Mouse (Mus musculus) stomach, embryonic 14.5 days (tissue): ENCODE data around the gene Olfml1. TPM values are rescaled to one million over a fixed set of nuclear protein-coding genes. Genes with fewer than 3 reads are reported as not detected.

Experiments used
- ATAC-seq: fragments of 200-750 bp; cut with Nextera tagmentation; 2 replicates; pipeline ENCODE4 v1.8.0; 2017; ENCODE audit warnings: low read depth, moderate TSS enrichment; ENCODE audit not compliant: insufficient number of reproducible peaks, insufficient read depth, low FRiP score
- H3K27ac ChIP-seq: fragments of 300-500 bp; sonication (generic); 2 replicates; pipeline ENCODE4 v1.5.1; 2014; ENCODE audit warnings: mild to moderate bottlenecking, low read length, moderate library complexity, mixed read lengths
- H3K27me3 ChIP-seq: fragments of 300-500 bp; sonication (generic); 2 replicates; pipeline ENCODE4 v1.6.1; 2014; ENCODE audit warnings: low read length, control low read depth, mixed read lengths; ENCODE audit not compliant: control insufficient read depth, insufficient read depth
- H3K36me3 ChIP-seq: fragments of 300-500 bp; sonication (generic); 2 replicates; pipeline ENCODE4 v1.6.1; 2014; ENCODE audit warnings: mild to moderate bottlenecking, control low read depth, low read length, moderate library complexity, mixed read lengths; ENCODE audit not compliant: control insufficient read depth, insufficient read depth
- H3K4me1 ChIP-seq: fragments of 300-500 bp; sonication (generic); 2 replicates; pipeline ENCODE4 v1.6.1; 2014; ENCODE audit warnings: low read length, control low read depth, mixed read lengths; ENCODE audit not compliant: control insufficient read depth, insufficient read depth
- H3K4me2 ChIP-seq: fragments of 300-500 bp; sonication (generic); replicated peaks from 2 replicates; pipeline ENCODE4 v1.6.1; 2014; ENCODE audit warnings: low read depth, low read length, control low read depth
- H3K4me3 ChIP-seq: fragments of 300-500 bp; sonication (generic); 2 replicates; pipeline ENCODE4 v1.5.1; 2014; ENCODE audit warnings: low read depth, low read length, control low read depth
- H3K9ac ChIP-seq: fragments of 300-500 bp; sonication (generic); replicated peaks from 2 replicates; pipeline ENCODE4 v1.6.1; 2014; ENCODE audit warnings: low read depth, mild to moderate bottlenecking, control low read depth, low read length, moderate library complexity, mixed read lengths
- H3K9me3 ChIP-seq: fragments of 300-500 bp; sonication (generic); 2 replicates; pipeline ENCODE4 v1.6.1; 2016; ENCODE audit warnings: low read depth, low read length, control low read depth; ENCODE audit not compliant: control insufficient read depth
- WGBS: fragments of 180-500 bp; shearing (Covaris S2); extraction: QIAGEN DNeasy Blood & Tissue Kit; methylation state at CpG from one replicate; pipeline ENCODE4 v1.1.7; 2014; 5-methylcytosine and 5-hydroxymethylcytosine counted together
- polyA plus RNA-seq: library from polyadenylated mRNA; unstranded; fragments of >200 nt; fragmentation: Nextera tagmentation; extraction: Ambion mirVana; gene quantifications from 2 replicates; pipeline ENCODE4 v1.2.1, GENCODE M21; 2014

Gene Olfml1
- 22.6 and 24.3 TPM in 2 replicates for polyA plus RNA-seq

DNA sequence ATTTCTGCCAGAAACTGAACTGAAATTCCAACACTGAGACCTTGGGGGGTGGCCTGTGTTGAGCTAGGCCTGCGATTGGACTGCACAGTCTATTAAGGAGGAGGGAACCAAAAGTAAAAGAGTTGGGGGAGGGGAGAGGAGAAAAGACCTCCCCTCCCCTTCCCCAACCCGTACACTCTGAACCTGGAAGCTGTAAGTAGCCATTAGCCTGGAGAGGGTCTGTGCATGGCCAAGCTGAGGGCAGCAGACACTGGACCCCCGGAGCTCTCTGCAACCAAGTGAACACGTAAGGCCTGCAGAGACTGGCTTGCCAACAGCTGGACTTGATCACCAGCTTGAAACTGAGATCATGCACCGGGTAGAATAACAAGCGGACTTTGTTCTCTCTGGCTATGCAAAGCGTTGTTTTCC, at the start of gene Olfml1:
Olfml1 (plus strand) TSS at position 186 of the 411 bp plus-strand sequence.
- Histone ChIP-seq H3K36me3 (0 out of 2 replicates have a peak, but pooled peaks cover 3% of the 10 kb centered on the region), H3K9me3 (no peaks in the 10 kb centered on the region), H3K27ac (peak within 1 kb of the TSS; percentile 90), H3K9ac (peak within 1 kb of the TSS; percentile 25; the same call in 1 of the 2 replicates), H3K4me1 (peaks cover 5% of the 10 kb centered on the region; the same call in 1 of the 2 replicates), H3K27me3 (no peaks in the 10 kb centered on the region), H3K4me2 (peak within 1 kb of the TSS; percentile 47), H3K4me3 (peak within 1 kb of the TSS; percentile 35)
- ATAC-seq, result peak; percentile 93
- WGBS, result 18% methylated on average over 7 of the region's 7 CpGs

- Histone ChIP-seq H3K27ac (no peak overlapping the region), H3K27me3 (no peaks in the 10 kb centered on the region), H3K36me3 (no peaks in the 10 kb centered on the region), H3K4me1 (0 out of 2 replicates have a peak, but pooled peaks cover 3% of the 10 kb centered on the region), H3K4me2 (no peak overlapping the region), H3K9ac (no peak overlapping the region), H3K4me3 (no peak overlapping the region), H3K9me3 (no peaks in the 10 kb centered on the region)
- ATAC-seq, result no peak
- WGBS, result 86% methylated on average over 12 of the region's 12 CpGs
Observed at GRCm38 (mm10) chr7:107519256-107520025, 47.8 kb upstream of the Olfml1 start.

DNA sequence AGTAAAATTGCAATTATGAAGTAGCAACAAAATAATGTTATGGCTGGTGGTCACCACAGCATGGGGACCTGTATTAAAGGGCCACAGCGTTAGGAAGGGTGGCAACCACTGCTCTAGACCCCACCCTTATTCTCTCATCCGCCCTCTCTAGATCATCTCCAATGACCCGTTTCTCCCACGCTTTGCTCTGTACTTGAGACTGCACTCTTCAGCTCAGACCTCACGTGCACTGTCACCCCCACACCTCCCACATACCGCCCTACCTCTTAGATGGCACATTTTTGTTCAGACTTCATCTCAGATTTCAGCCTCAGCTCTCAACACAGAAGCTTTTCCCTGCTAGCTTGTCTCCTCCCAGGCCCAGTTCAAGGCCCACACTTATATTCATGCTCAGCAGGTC, 45.8 kb upstream of the Olfml1 start:
- no peak for ATAC-seq
- H3K27me3 ChIP-seq, result no peaks in the 10 kb centered on the region
- H3K4me3 ChIP-seq, result no peak overlapping the region
- no peak overlapping the region for H3K27ac ChIP-seq
- 0 out of 2 replicates have a peak, but pooled peaks cover 3% of the 10 kb centered on the region for H3K4me1 ChIP-seq
- 84% methylated on average over 6 of the region's 6 CpGs for WGBS
- no peak overlapping the region for H3K9ac ChIP-seq
- H3K4me2 ChIP-seq, result no peak overlapping the region
- no peaks in the 10 kb centered on the region for H3K9me3 ChIP-seq
- H3K36me3 ChIP-seq, result no peaks in the 10 kb centered on the region

GRCm38 (mm10) chr7:107526299-107526698, 40.9 kb upstream of the Olfml1 start:
- 3% methylated on average over 1 of the region's 1 CpGs for WGBS
- Histone ChIP-seq H3K4me2 (no peak overlapping the region), H3K27ac (no peak overlapping the region), H3K9me3 (no peaks in the 10 kb centered on the region), H3K4me3 (no peak overlapping the region), H3K36me3 (no peaks in the 10 kb centered on the region), H3K27me3 (no peaks in the 10 kb centered on the region), H3K4me1 (no peaks in the 10 kb centered on the region), H3K9ac (no peak overlapping the region)
- no peak for ATAC-seq

DNA sequence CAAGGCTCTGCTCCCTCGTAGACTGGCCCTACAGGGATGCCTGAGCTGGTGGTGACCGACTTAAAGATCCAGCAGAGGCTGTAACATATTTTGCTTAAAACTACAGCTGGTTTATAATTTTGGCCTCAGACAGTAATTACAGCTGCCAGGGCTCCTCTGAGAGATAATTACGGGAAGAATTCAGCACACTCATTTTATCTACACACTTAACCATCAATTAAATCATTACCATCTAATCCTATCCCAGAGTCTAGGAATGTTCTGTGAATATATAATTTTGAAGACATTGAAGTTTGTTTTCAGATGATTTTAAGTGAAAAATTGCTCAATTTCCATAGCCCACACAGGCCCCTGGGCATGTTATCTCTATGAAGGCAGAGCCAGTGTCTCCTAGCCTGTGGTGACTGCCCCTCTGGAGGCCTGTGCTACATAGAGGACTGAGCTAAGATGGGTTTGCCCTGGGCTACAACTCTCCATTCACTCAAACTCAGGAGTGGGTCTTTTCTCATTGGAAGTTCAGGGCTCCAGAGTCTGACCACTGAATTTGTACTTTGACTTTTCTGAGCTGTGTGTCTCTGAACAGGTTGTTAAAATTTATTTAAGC, 39.0 kb upstream of the Olfml1 start:
- no peak overlapping the region for H3K27ac ChIP-seq
- no peak overlapping the region for H3K4me3 ChIP-seq
- H3K4me1 ChIP-seq, result no peaks in the 10 kb centered on the region
- no peak overlapping the region for H3K9ac ChIP-seq
- 75% methylated on average over 3 of the region's 3 CpGs for WGBS
- no peak overlapping the region for H3K4me2 ChIP-seq
- no peaks in the 10 kb centered on the region for H3K36me3 ChIP-seq
- no peaks in the 10 kb centered on the region for H3K9me3 ChIP-seq
- no peak for ATAC-seq
- H3K27me3 ChIP-seq, result no peaks in the 10 kb centered on the region

DNA sequence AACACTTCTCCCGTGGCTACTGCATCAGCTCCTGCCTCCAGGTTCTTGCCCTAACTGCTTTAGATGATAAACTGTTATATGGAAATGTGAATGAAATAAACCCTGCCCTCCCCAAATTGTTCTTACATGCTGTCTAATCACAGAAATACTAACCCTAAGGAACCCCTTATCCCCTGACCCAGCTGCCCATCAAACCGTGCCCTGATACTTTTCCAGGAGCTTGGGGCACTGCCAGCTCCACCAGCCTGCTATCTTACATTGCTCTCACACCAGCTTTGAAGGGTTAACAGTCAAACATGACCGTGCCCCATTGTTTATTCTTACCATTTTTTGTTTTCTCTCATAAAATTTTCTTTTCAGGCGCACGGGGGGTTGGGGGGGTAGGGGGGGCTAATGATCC, 37.9 kb upstream of the Olfml1 start:
- no peak for ATAC-seq
- H3K9me3 ChIP-seq, result no peaks in the 10 kb centered on the region
- no peaks in the 10 kb centered on the region for H3K4me1 ChIP-seq
- H3K4me3 ChIP-seq, result no peak overlapping the region
- H3K27me3 ChIP-seq, result no peaks in the 10 kb centered on the region
- WGBS, result 45% methylated on average over 5 of the region's 5 CpGs
- no peak overlapping the region for H3K4me2 ChIP-seq
- H3K9ac ChIP-seq, result no peak overlapping the region
- H3K27ac ChIP-seq, result no peak overlapping the region
- H3K36me3 ChIP-seq, result no peaks in the 10 kb centered on the region

GRCm38 (mm10) chr7:107535311-107535710, 31.9 kb upstream of the Olfml1 start:
- WGBS, result 88% methylated on average over 4 of the region's 4 CpGs
- no peak for ATAC-seq

GRCm38 (mm10) chr7:107536516-107536915, 30.7 kb upstream of the Olfml1 start:
- Histone ChIP-seq H3K9ac (no peak overlapping the region), H3K27me3 (no peaks in the 10 kb centered on the region), H3K4me3 (no peak overlapping the region), H3K36me3 (no peaks in the 10 kb centered on the region), H3K4me1 (no peaks in the 10 kb centered on the region), H3K9me3 (no peaks in the 10 kb centered on the region), H3K4me2 (no peak overlapping the region), H3K27ac (no peak overlapping the region)
- no peak for ATAC-seq
- WGBS, result 64% methylated on average over 6 of the region's 6 CpGs

More at GRCm38 (mm10) chr7:107535311-107535710, 31.9 kb upstream of the Olfml1 start:
- H3K4me1 ChIP-seq, result no peaks in the 10 kb centered on the region
- H3K27me3 ChIP-seq, result no peaks in the 10 kb centered on the region
- H3K27ac ChIP-seq, result no peak overlapping the region
- H3K36me3 ChIP-seq, result no peaks in the 10 kb centered on the region
- H3K4me2 ChIP-seq, result no peak overlapping the region
- no peak overlapping the region for H3K9ac ChIP-seq
- no peak overlapping the region for H3K4me3 ChIP-seq
- H3K9me3 ChIP-seq, result no peaks in the 10 kb centered on the region
